Mouse (Mus musculus): ENCODE results near the gene Cdh16.
"Not testable (repeated sequence)": the region's sequence is repeated elsewhere in the genome, so short reads cannot be mapped to it uniquely, and the experiment has no call there.

The Cdh16 gene

GRCm38 (mm10) chr8:104624161-104624560, at the start of gene Cdh16:
Gene Cdh16 (minus strand): TSS chr8:104624396.
- no peak for DNase-seq (ENCODE audit: low read depth, low spot score)

- DNase-seq (ENCODE audit: low read depth, low spot score), result no peak
These were observed 31.4 kb upstream of the Cdh16 start for GRCm38 (mm10) chr8:104655614-104656013.

GRCm38 (mm10) chr8:104654984-104655383, 30.8 kb upstream of the Cdh16 start:
- peak; percentile 77 for DNase-seq (ENCODE audit: low read depth, low spot score)

GRCm38 (mm10) chr8:104644187-104644586, 20.0 kb upstream of the Cdh16 start:
- not testable (repeated sequence) for DNase-seq (ENCODE audit: low read depth, low spot score)

- DNase-seq (ENCODE audit: low read depth, low spot score), result no peak
These were observed 18.1 kb upstream of the Cdh16 start for GRCm38 (mm10) chr8:104642324-104642654.

GRCm38 (mm10) chr8:104641426-104642323, 17.5 kb upstream of the Cdh16 start, which contains the start of gene Ciao2b:
Gene Ciao2b (minus strand): TSS chr8:104641965.
- DNase-seq (ENCODE audit: low read depth, low spot score), result peak; percentile 70

- no peak for DNase-seq (ENCODE audit: low read depth, low spot score)
These were observed 16.7 kb upstream of the Cdh16 start for GRCm38 (mm10) chr8:104640831-104641370.

GRCm38 (mm10) chr8:104640241-104640640, 16.0 kb upstream of the Cdh16 start:
- no peak for DNase-seq (ENCODE audit: low read depth, low spot score)

GRCm38 (mm10) chr8:104638010-104638409, 13.8 kb upstream of the Cdh16 start:
- DNase-seq (ENCODE audit: low read depth, low spot score), result no peak

- no peak for DNase-seq (ENCODE audit: low read depth, low spot score)
These were observed 11.0 kb upstream of the Cdh16 start for GRCm38 (mm10) chr8:104635004-104635710.

- DNase-seq (ENCODE audit: low read depth, low spot score), result no peak
These were observed 9.1 kb upstream of the Cdh16 start for GRCm38 (mm10) chr8:104633156-104633744.

GRCm38 (mm10) chr8:104632486-104632885, 8.3 kb upstream of the Cdh16 start:
- no peak for DNase-seq (ENCODE audit: low read depth, low spot score)

- DNase-seq (ENCODE audit: low read depth, low spot score), result no peak
These were observed 7.8 kb upstream of the Cdh16 start for GRCm38 (mm10) chr8:104631975-104632374.

- no peak for DNase-seq (ENCODE audit: low read depth, low spot score)
These were observed 6.9 kb upstream of the Cdh16 start, which contains the start of gene Rrad for GRCm38 (mm10) chr8:104630981-104631663. Gene Rrad (minus strand): TSS chr8:104631327.

- DNase-seq (ENCODE audit: low read depth, low spot score), result no peak
These were observed 6.4 kb upstream of the Cdh16 start for GRCm38 (mm10) chr8:104630574-104630973.

- DNase-seq (ENCODE audit: low read depth, low spot score), result no peak
These were observed 5.9 kb upstream of the Cdh16 start for GRCm38 (mm10) chr8:104630111-104630479.

- no peak for DNase-seq (ENCODE audit: low read depth, low spot score)
These were observed 5.3 kb upstream of the Cdh16 start for GRCm38 (mm10) chr8:104629306-104630110.

- DNase-seq (ENCODE audit: low read depth, low spot score), result no peak
These were observed 4.2 kb upstream of the Cdh16 start for GRCm38 (mm10) chr8:104628402-104628801.

GRCm38 (mm10) chr8:104627065-104627740, 3.0 kb upstream of the Cdh16 start:
- no peak for DNase-seq (ENCODE audit: low read depth, low spot score)

GRCm38 (mm10) chr8:104620765-104621164, 3.4 kb downstream of the Cdh16 start:
- no peak for DNase-seq (ENCODE audit: low read depth, low spot score)

Data from embryo, embryonic 11.5 days (tissue).